Mouse (Mus musculus): ENCODE data around the gene Erich6b. TPM values are rescaled to one million over a fixed set of nuclear protein-coding genes. Genes with fewer than 3 reads are reported as not detected.

Erich6b gene
- not detected in 2 replicates for polyA plus RNA-seq (2016; fragmentation: Nextera tagmentation; extraction: Ambion mirVana)

GRCm38 (mm10) chr14:75642080-75642479 lies at the start of gene Erich6b:
Erich6b (plus strand) TSS chr14:75642259.
- Histone ChIP-seq H3K4me2 (replicated peaks) (no peak within 1 kb of the TSS), H3K9ac (replicated peaks) (no peak within 1 kb of the TSS), H3K4me1 (peaks cover 5% of the 10 kb centered on the region), H3K9me3 (no peaks in the 10 kb centered on the region), H3K4me3 (no peak within 1 kb of the TSS), H3K36me3 (no peaks in the 10 kb centered on the region), H3K27ac (replicated peaks) (no peak within 1 kb of the TSS), H3K27me3 (peaks cover 4% of the 10 kb centered on the region; the same call in 1 of the 2 replicates)
- 72% methylated on average over 8 of the region's 8 CpGs for whole genome bisulfite sequencing
- ATAC-seq (ENCODE audit: low FRiP score, low read depth), result no peak

GRCm38 (mm10) chr14:75592978-75593377 lies 49.1 kb upstream of the Erich6b start, which contains the start of gene Spert:
Spert (minus strand) TSS chr14:75593116.
- ATAC-seq (ENCODE audit: low FRiP score, low read depth), result no peak
- no peaks in the 10 kb centered on the region for H3K9me3 ChIP-seq
- no peaks in the 10 kb centered on the region for H3K27me3 ChIP-seq
- no peaks in the 10 kb centered on the region for H3K36me3 ChIP-seq
- H3K27ac ChIP-seq (replicated peaks), result no peak within 1 kb of the TSS
- no peaks in the 10 kb centered on the region for H3K4me1 ChIP-seq
- no peak within 1 kb of the TSS for H3K4me3 ChIP-seq
- H3K4me2 ChIP-seq (replicated peaks), result no peak within 1 kb of the TSS
- no peak within 1 kb of the TSS for H3K9ac ChIP-seq (replicated peaks)
- 63% methylated on average over 3 of the region's 3 CpGs for WGBS

- no peaks in the 10 kb centered on the region for H3K4me1 ChIP-seq
- 94% methylated on average over 2 of the region's 2 CpGs for WGBS
- no peak overlapping the region for H3K4me3 ChIP-seq
- no peaks in the 10 kb centered on the region for H3K27me3 ChIP-seq
- H3K9me3 ChIP-seq, result no peaks in the 10 kb centered on the region
- H3K4me2 ChIP-seq (replicated peaks), result no peak overlapping the region
- H3K36me3 ChIP-seq, result no peaks in the 10 kb centered on the region
- H3K27ac ChIP-seq (replicated peaks), result no peak overlapping the region
- H3K9ac ChIP-seq (replicated peaks), result no peak overlapping the region
- ATAC-seq (ENCODE audit: low FRiP score, low read depth), result no peak
Measured at GRCm38 (mm10) chr14:75609176-75609575, 32.9 kb upstream of the Erich6b start.

GRCm38 (mm10) chr14:75616375-75616774 lies 25.7 kb upstream of the Erich6b start:
- Histone ChIP-seq H3K9me3 (no peaks in the 10 kb centered on the region), H3K27ac (replicated peaks) (no peak overlapping the region), H3K36me3 (no peaks in the 10 kb centered on the region), H3K9ac (replicated peaks) (no peak overlapping the region), H3K4me2 (replicated peaks) (no peak overlapping the region), H3K4me1 (0 out of 2 replicates have a peak, but pooled peaks cover 3% of the 10 kb centered on the region), H3K4me3 (no peak overlapping the region), H3K27me3 (no peaks in the 10 kb centered on the region)
- ATAC-seq (ENCODE audit: low FRiP score, low read depth), result no peak
- WGBS, result 83% methylated on average over 6 of the region's 6 CpGs

GRCm38 (mm10) chr14:75622984-75623383 lies 19.1 kb upstream of the Erich6b start:
- WGBS, result 78% methylated on average over 7 of the region's 7 CpGs
- no peak for ATAC-seq (ENCODE audit: low FRiP score, low read depth)
- Histone ChIP-seq H3K4me2 (replicated peaks) (no peak overlapping the region), H3K27me3 (no peaks in the 10 kb centered on the region), H3K4me1 (0 out of 2 replicates have a peak, but pooled peaks cover 5% of the 10 kb centered on the region), H3K4me3 (no peak overlapping the region), H3K9me3 (no peaks in the 10 kb centered on the region), H3K9ac (replicated peaks) (no peak overlapping the region), H3K27ac (replicated peaks) (no peak overlapping the region), H3K36me3 (no peaks in the 10 kb centered on the region)

DNA sequence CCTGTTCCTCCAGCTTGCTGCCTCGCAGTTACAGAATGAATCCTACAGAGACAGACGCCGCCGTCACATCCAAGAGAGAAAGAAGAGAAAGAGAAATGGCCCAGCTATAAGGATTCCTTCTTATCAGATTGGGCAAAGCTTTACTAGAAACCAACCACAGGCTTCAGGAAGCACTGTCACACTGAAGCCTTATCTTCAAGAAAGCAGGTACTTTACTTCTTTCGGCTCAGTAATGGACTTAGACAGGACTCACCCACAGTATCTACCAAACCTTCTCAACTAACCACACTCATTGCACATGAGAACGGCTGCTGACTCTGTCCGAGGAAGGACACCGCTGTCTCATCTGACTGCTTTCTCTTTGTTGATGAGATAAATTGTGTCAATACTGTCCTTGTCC lies 13.2 kb upstream of the Erich6b start:
- no peak overlapping the region for H3K27ac ChIP-seq (replicated peaks)
- no peak for ATAC-seq (ENCODE audit: low FRiP score, low read depth)
- H3K4me2 ChIP-seq (replicated peaks), result no peak overlapping the region
- H3K9me3 ChIP-seq, result no peaks in the 10 kb centered on the region
- H3K4me1 ChIP-seq, result no peaks in the 10 kb centered on the region
- no peak overlapping the region for H3K9ac ChIP-seq (replicated peaks)
- H3K36me3 ChIP-seq, result no peaks in the 10 kb centered on the region
- 91% methylated on average over 8 of the region's 8 CpGs for WGBS
- H3K4me3 ChIP-seq, result no peak overlapping the region
- H3K27me3 ChIP-seq, result no peaks in the 10 kb centered on the region

- no peaks in the 10 kb centered on the region for H3K9me3 ChIP-seq
- no peak overlapping the region for H3K27ac ChIP-seq (replicated peaks)
- no peak for ATAC-seq (ENCODE audit: low FRiP score, low read depth)
- H3K4me3 ChIP-seq, result no peak overlapping the region
- no peak overlapping the region for H3K9ac ChIP-seq (replicated peaks)
- peaks cover 12% of the 10 kb centered on the region for H3K4me1 ChIP-seq
- no peak overlapping the region for H3K4me2 ChIP-seq (replicated peaks)
- WGBS, result 81% methylated on average over 12 of the region's 12 CpGs
- no peaks in the 10 kb centered on the region for H3K36me3 ChIP-seq
- H3K27me3 ChIP-seq, result peaks cover 4% of the 10 kb centered on the region; the same call in 1 of the 2 replicates
Measured at GRCm38 (mm10) chr14:75635350-75635749, 6.7 kb upstream of the Erich6b start.

DNA sequence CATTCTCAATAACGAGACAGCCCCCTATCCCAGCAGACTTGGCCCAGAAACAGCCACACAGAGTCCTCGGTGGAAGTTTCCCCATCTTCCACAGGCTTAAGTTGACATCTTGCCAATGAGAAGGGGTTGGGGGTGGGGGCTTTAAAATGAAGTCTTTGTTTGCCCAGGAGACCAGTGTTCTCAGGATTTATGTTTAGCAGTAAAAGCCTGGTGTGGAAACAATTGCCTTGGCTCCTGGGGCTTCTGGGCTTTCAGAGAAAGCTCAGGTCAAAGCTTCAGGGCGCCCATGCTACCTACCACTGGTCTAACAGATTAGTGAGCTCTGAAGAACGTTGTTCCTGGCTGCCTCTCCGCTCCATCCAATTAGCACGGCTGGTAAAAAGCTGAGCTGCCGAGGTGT lies 6.0 kb upstream of the Erich6b start:
- Histone ChIP-seq H3K4me2 (replicated peaks) (no peak overlapping the region), H3K27me3 (peaks cover 4% of the 10 kb centered on the region; the same call in 1 of the 2 replicates), H3K9me3 (no peaks in the 10 kb centered on the region), H3K4me1 (peaks cover 12% of the 10 kb centered on the region), H3K27ac (replicated peaks) (no peak overlapping the region), H3K9ac (replicated peaks) (no peak overlapping the region), H3K4me3 (no peak overlapping the region), H3K36me3 (no peaks in the 10 kb centered on the region)
- ATAC-seq (ENCODE audit: low FRiP score, low read depth), result no peak
- 38% methylated on average over 7 of the region's 7 CpGs for WGBS

DNA sequence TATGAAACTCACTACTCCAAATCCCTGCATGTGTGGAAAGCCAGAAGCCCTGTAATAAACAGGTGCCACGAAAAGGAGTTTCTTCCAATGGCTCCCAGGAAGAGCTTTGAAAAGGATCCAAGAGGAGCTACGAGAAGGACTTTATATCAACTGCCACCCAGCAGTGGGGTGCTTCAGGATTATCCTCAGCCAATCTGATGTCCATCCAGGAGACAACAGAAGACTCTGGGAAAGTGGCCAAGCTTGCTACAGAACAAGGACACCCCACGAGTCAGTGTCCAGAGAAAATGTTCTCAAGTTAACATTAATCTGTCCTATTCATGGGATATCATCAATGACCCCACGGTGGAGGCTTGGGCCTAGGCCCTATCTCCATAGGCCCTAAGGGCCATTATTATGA lies 4.4 kb upstream of the Erich6b start:
- peaks cover 15% of the 10 kb centered on the region for H3K4me1 ChIP-seq
- H3K4me3 ChIP-seq, result no peak overlapping the region
- H3K27ac ChIP-seq (replicated peaks), result no peak overlapping the region
- H3K9ac ChIP-seq (replicated peaks), result no peak overlapping the region
- H3K36me3 ChIP-seq, result no peaks in the 10 kb centered on the region
- peaks cover 4% of the 10 kb centered on the region; the same call in 1 of the 2 replicates for H3K27me3 ChIP-seq
- 83% methylated on average over 4 of the region's 4 CpGs for WGBS
- no peaks in the 10 kb centered on the region for H3K9me3 ChIP-seq
- no peak overlapping the region for H3K4me2 ChIP-seq (replicated peaks)
- no peak for ATAC-seq (ENCODE audit: low FRiP score, low read depth)

GRCm38 (mm10) chr14:75640846-75641245 lies 1.2 kb upstream of the Erich6b start:
- Histone ChIP-seq H3K4me1 (peaks cover 8% of the 10 kb centered on the region), H3K4me3 (no peak overlapping the region), H3K36me3 (no peaks in the 10 kb centered on the region), H3K27ac (replicated peaks) (no peak overlapping the region), H3K4me2 (replicated peaks) (no peak overlapping the region), H3K9me3 (no peaks in the 10 kb centered on the region), H3K9ac (replicated peaks) (no peak overlapping the region), H3K27me3 (peaks cover 4% of the 10 kb centered on the region; the same call in 1 of the 2 replicates)
- WGBS, result 89% methylated on average over 2 of the region's 2 CpGs
- no peak for ATAC-seq (ENCODE audit: low FRiP score, low read depth)

DNA sequence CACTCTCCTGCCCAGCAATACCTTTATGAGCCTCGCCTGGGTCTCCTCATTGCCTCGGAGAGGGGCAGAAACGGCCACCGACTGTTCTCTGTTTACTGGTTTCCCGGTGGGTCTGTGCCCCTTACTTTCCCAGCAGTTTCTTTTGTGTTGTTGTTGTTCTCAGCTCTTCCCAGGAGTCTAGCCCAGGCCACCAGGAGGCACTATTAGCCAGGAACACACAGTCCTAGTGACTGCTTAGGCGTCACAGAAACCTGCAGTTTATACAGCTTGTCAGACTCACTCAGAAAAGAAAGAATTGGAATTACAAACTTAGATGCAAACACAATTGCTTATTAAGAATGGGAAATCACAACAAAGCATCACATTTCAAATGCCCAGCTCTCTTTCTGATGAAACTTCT lies 690 bp upstream of the Erich6b start:
- Histone ChIP-seq H3K9ac (replicated peaks) (no peak overlapping the region), H3K4me3 (no peak overlapping the region), H3K9me3 (no peaks in the 10 kb centered on the region), H3K27ac (replicated peaks) (no peak overlapping the region), H3K27me3 (peaks cover 4% of the 10 kb centered on the region; the same call in 1 of the 2 replicates), H3K36me3 (no peaks in the 10 kb centered on the region), H3K4me2 (replicated peaks) (no peak overlapping the region), H3K4me1 (0 out of 2 replicates have a peak, but pooled peaks cover 3% of the 10 kb centered on the region)
- ATAC-seq (ENCODE audit: low FRiP score, low read depth), result no peak
- 68% methylated on average over 6 of the region's 6 CpGs for WGBS

GRCm38 (mm10) chr14:75645461-75645860 lies 3.4 kb downstream of the Erich6b start:
- Histone ChIP-seq H3K4me1 (peaks cover 16% of the 10 kb centered on the region), H3K27me3 (no peaks in the 10 kb centered on the region), H3K36me3 (no peaks in the 10 kb centered on the region), H3K27ac (replicated peaks) (no peak overlapping the region), H3K9ac (replicated peaks) (no peak overlapping the region), H3K4me2 (replicated peaks) (no peak overlapping the region), H3K9me3 (no peaks in the 10 kb centered on the region), H3K4me3 (no peak overlapping the region)
- no peak for ATAC-seq (ENCODE audit: low FRiP score, low read depth)
- WGBS, result 96% methylated on average over 7 of the region's 7 CpGs

DNA sequence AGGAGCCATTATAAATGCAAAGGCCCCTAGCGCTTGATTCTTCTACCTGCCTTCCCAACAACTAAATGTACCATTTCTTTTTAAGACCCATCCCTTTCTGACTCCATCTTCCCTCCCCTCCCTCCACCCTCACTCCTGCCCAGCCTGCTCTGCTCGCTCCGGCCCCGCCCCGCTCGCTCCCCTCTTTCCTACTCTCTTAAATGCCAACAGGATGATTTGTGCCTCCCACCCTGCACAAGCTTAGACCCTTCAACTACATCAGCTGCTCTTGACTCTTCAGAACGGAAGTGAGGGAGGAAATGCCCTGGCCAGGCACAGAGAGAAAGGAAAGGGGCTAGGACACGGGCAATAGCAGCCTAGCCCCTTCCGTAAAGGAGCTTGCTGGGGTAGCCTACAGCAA lies 4.0 kb downstream of the Erich6b start:
- Histone ChIP-seq H3K36me3 (no peaks in the 10 kb centered on the region), H3K9ac (replicated peaks) (no peak overlapping the region), H3K27me3 (no peaks in the 10 kb centered on the region), H3K9me3 (no peaks in the 10 kb centered on the region), H3K27ac (replicated peaks) (no peak overlapping the region), H3K4me3 (no peak overlapping the region), H3K4me1 (peaks cover 16% of the 10 kb centered on the region), H3K4me2 (replicated peaks) (no peak overlapping the region)
- no peak for ATAC-seq (ENCODE audit: low FRiP score, low read depth)
- WGBS, result 70% methylated on average over 9 of the region's 9 CpGs

Data from midbrain, embryonic 12.5 days (tissue).